Comparison of ENCODE assay signal across 16 mouse cellular contexts in the genomic region with DNA sequence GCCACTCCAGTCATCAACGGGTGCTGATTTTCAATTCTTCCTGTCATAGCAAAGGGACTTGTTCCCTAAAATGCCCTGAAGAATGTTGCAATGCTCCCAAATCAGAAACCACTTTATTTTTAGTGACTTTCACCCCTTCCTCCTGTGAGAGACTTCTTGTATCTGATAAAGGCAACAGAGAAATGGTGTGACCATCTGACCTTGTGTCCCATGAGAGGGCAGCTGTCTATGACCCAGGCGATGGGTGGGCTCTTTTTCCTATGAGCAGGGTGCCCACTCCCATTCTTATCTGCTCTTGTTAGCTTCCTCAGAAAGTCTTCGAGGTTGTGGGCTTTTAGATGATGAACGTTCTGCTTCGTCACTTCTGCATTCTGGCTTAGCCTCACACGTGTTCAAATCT.
"Had no signal": no experiment of that assay in that cellular context is flagged by ENCODE, and none has a peak within 500 bp of the region (broad histone marks: within the 10 kb centered on the region; RNA-seq: fewer than 3 reads in every experiment).

No protein-coding gene starts in this region.

- ATAC-seq: intestine, embryonic 16.5 days; liver, postnatal 0 days; midbrain, embryonic 16.5 days had no signal

- H3K36me3 ChIP-seq: limb, embryonic 10.5 days; liver, embryonic 13.5 days; lung, embryonic 15.5 days; midbrain, embryonic 12.5 days; neural tube, embryonic 15.5 days had no signal

- H3K4me3 ChIP-seq: left cerebral cortex, adult 2 months; limb, embryonic 10.5 days; liver, embryonic 13.5 days; lung, embryonic 15.5 days; midbrain, embryonic 12.5 days; myocyte; neural tube, embryonic 15.5 days had no signal

- H3K27me3 ChIP-seq: liver, embryonic 13.5 days; lung, embryonic 15.5 days; midbrain, embryonic 12.5 days; neural tube, embryonic 15.5 days had no signal

- H3K4me2 ChIP-seq: liver, embryonic 13.5 days; lung, embryonic 15.5 days; midbrain, embryonic 12.5 days; neural tube, embryonic 15.5 days had no signal

- H3K4me1 ChIP-seq: limb, embryonic 10.5 days; liver, embryonic 13.5 days; lung, embryonic 15.5 days; midbrain, embryonic 12.5 days had no signal

- H3K9me3 ChIP-seq: limb, embryonic 10.5 days; liver, embryonic 13.5 days; lung, embryonic 15.5 days; midbrain, embryonic 12.5 days; neural tube, embryonic 15.5 days had no signal

- DNase-seq: kidney, adult 8-10 months; kidney, postnatal 25 days; liver, embryonic 13.5 days; liver, postnatal 0 days; lung, postnatal 36 days; right cerebral cortex, adult 18-20 months; right cerebral cortex, postnatal 25 days; thymus, postnatal 25 days had no signal

- H3K9ac ChIP-seq: liver, embryonic 13.5 days; liver, postnatal 0 days; lung, embryonic 15.5 days; midbrain, embryonic 12.5 days; neural tube, embryonic 15.5 days had no signal

- H3K27ac ChIP-seq: left cerebral cortex, adult 2 months; limb, embryonic 10.5 days; liver, embryonic 13.5 days; lung, embryonic 15.5 days; midbrain, embryonic 12.5 days; neural tube, embryonic 15.5 days had no signal
